Mouse (Mus musculus) intestine, postnatal 0 days (tissue): ENCODE measurements around the gene Gpkow. TPM values are rescaled to one million over a fixed set of nuclear protein-coding genes. Genes with fewer than 3 reads are reported as not detected.
"Not testable (repeated sequence)": the region's sequence is repeated elsewhere in the genome, so short reads cannot be mapped to it uniquely, and the experiment has no call there.

Source experiments
- ATAC-seq: fragments of 200-750 bp; cut with Nextera tagmentation; 2 replicates; pipeline ENCODE4 v1.8.0; 2017; ENCODE audit warnings: mild to moderate bottlenecking, moderate TSS enrichment, moderate library complexity
- H3K27ac ChIP-seq: fragments of 300-500 bp; sonication (generic); 2 replicates; pipeline ENCODE4 v1.5.1; 2014; ENCODE audit warnings: mild to moderate bottlenecking, low read depth, low read length, moderate library complexity
- H3K27me3 ChIP-seq: fragments of 300-500 bp; sonication (generic); replicated peaks from 2 replicates; pipeline ENCODE4 v1.6.1; 2014; ENCODE audit warnings: low read length, mixed read lengths; ENCODE audit not compliant: control insufficient read depth, insufficient read depth
- H3K36me3 ChIP-seq: fragments of 300-500 bp; sonication (generic); 2 replicates; pipeline ENCODE4 v1.6.1; 2014; ENCODE audit warnings: mild to moderate bottlenecking, moderate library complexity; ENCODE audit not compliant: control insufficient read depth, insufficient read depth
- H3K4me1 ChIP-seq: fragments of 300-500 bp; sonication (generic); replicated peaks from 2 replicates; pipeline ENCODE4 v1.6.1; 2014; ENCODE audit warnings: antibody characterized with exemption, low read length, mixed read lengths; ENCODE audit not compliant: control insufficient read depth, insufficient read depth
- H3K4me2 ChIP-seq: fragments of 300-500 bp; sonication (generic); replicated peaks from 2 replicates; pipeline ENCODE4 v1.6.1; 2014; ENCODE audit warnings: low read depth, mild to moderate bottlenecking, moderate library complexity
- H3K4me3 ChIP-seq: fragments of 300-500 bp; sonication (generic); 2 replicates; pipeline ENCODE4 v1.5.1; 2014; ENCODE audit warnings: low read depth, low read length
- H3K9ac ChIP-seq: fragments of 300-500 bp; sonication (generic); 2 replicates; pipeline ENCODE4 v1.6.1; 2014; ENCODE audit warnings: mild to moderate bottlenecking, low read depth, low read length
- H3K9me3 ChIP-seq: fragments of 300-500 bp; sonication (generic); 2 replicates; pipeline ENCODE4 v1.6.1; 2016; ENCODE audit warnings: mixed run types; ENCODE audit not compliant: control insufficient read depth
- CTCF ChIP-seq: sonication (generic); IDR thresholded peaks from 2 replicates; pipeline ENCODE4 v1.5.1; 2016; ENCODE audit warnings: low read depth, mild to moderate bottlenecking, control low read depth, antibody characterized with exemption, moderate library complexity
- WGBS: fragments of 180-500 bp; shearing (Covaris S2); extraction: QIAGEN DNeasy Blood & Tissue Kit; methylation state at CpG from one replicate; pipeline ENCODE4 v1.1.7; 2014; 5-methylcytosine and 5-hydroxymethylcytosine counted together
- polyA plus RNA-seq: library from polyadenylated mRNA; unstranded; fragments of >200 nt; fragmentation: Nextera tagmentation; extraction: Ambion mirVana; gene quantifications from 2 replicates; pipeline ENCODE4 v1.2.1, GENCODE M21; 2015

Gpkow gene
- polyA plus RNA-seq, 1 experiment from 2014 or later: 13.8 TPM

GRCm38 (mm10) chrX:7680864-7681263 is 16.1 kb upstream of the Gpkow start, which contains the start of gene Magix:
Magix (minus strand) TSS chrX:7681251.
- ATAC-seq: no peak
- Histone ChIP-seq H3K9ac (no peak within 1 kb of the TSS), H3K27ac (peak within 1 kb of the TSS; percentile 15; the same call in 1 of the 2 replicates), H3K27me3 (no peaks in the 10 kb centered on the region), H3K9me3 (no peaks in the 10 kb centered on the region), H3K4me1 (no peaks in the 10 kb centered on the region), H3K36me3 (no peaks in the 10 kb centered on the region), H3K4me2 (peak within 1 kb of the TSS; percentile 62), H3K4me3 (peak within 1 kb of the TSS; percentile 18)
- TF ChIP-seq CTCF: no peak
- 62% methylated on average over 14 of the region's 14 CpGs for WGBS

DNA sequence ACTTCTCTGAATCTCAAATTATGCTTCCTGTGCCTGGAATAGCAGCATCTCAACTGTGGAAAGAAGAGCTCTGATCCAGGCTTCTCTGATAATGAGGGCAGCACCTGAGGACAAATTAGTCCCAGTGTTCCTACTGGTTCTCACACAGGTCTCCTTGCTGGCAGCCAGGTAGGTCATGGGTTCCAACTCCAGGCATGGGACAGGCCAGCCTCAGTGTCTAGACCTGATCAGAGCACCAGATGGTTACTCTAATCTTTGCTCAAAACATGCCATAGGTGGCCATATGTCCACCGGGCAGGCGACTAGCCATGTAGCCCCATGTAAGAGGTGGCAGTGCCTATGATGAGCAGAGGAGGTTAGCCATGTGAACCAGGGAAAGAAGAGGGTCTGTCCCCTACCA is 8.6 kb upstream of the Gpkow start:
- no peak overlapping the region for H3K4me3 ChIP-seq
- TF ChIP-seq CTCF: no peak
- H3K4me2 ChIP-seq: no peak overlapping the region
- no peak for ATAC-seq
- H3K4me1 ChIP-seq: no peaks in the 10 kb centered on the region
- H3K36me3 ChIP-seq: no peaks in the 10 kb centered on the region
- H3K9me3 ChIP-seq: no peaks in the 10 kb centered on the region
- no peaks in the 10 kb centered on the region for H3K27me3 ChIP-seq
- 86% methylated on average over 2 of the region's 2 CpGs for WGBS
- no peak overlapping the region for H3K27ac ChIP-seq
- H3K9ac ChIP-seq: no peak overlapping the region

- no peaks in the 10 kb centered on the region for H3K4me1 ChIP-seq
- no peak for ATAC-seq
- no peaks in the 10 kb centered on the region for H3K9me3 ChIP-seq
- H3K4me2 ChIP-seq: no peak overlapping the region
- no peak overlapping the region for H3K9ac ChIP-seq
- no peak for TF ChIP-seq CTCF
- WGBS: 59% methylated on average over 3 of the region's 3 CpGs
- no peak overlapping the region for H3K4me3 ChIP-seq
- no peaks in the 10 kb centered on the region for H3K36me3 ChIP-seq
- no peaks in the 10 kb centered on the region for H3K27me3 ChIP-seq
- H3K27ac ChIP-seq: no peak overlapping the region
These were observed 6.4 kb upstream of the Gpkow start for GRCm38 (mm10) chrX:7690486-7690885.

- no peak for ATAC-seq
- no peak overlapping the region for H3K27ac ChIP-seq
- H3K36me3 ChIP-seq: no peaks in the 10 kb centered on the region
- H3K4me3 ChIP-seq: no peak overlapping the region
- no peaks in the 10 kb centered on the region for H3K27me3 ChIP-seq
- no peak overlapping the region for H3K4me2 ChIP-seq
- 29% methylated on average over 4 of the region's 4 CpGs for WGBS
- no peak overlapping the region for H3K9ac ChIP-seq
- H3K4me1 ChIP-seq: no peaks in the 10 kb centered on the region
- H3K9me3 ChIP-seq: no peaks in the 10 kb centered on the region
- TF ChIP-seq CTCF: peak; percentile 70
These were observed 4.1 kb upstream of the Gpkow start for GRCm38 (mm10) chrX:7692862-7693261.

DNA sequence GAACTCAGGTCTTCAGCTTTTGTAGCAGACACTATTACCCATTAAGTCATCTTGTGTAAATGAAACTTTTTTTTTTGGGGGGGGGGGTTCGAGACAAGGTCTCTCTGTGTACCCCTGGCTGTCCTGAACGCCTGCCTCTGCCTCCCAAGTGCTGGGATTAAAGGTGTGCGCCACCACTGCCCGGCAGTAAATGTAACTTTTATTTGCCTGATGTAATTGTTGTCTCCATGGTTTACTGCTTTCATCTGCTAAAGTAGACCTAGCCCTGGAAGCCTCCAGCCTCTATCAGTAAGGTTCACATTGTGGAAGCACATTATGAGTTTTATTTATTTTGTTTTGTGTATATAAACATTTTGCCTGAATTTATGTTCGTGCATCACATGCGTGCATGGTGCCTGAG is 411 bp upstream of the Gpkow start:
- TF ChIP-seq CTCF: no peak
- H3K9me3 ChIP-seq: no peaks in the 10 kb centered on the region
- peak overlapping the region; percentile 54; the same call in 1 of the 2 replicates for H3K4me3 ChIP-seq
- WGBS: 45% methylated on average over 6 of the region's 6 CpGs
- H3K27ac ChIP-seq: no peak overlapping the region
- peak overlapping the region; percentile 44 for H3K4me2 ChIP-seq
- 0 out of 2 replicates have a peak, but pooled peaks cover 2% of the 10 kb centered on the region for H3K36me3 ChIP-seq
- H3K9ac ChIP-seq: no peak overlapping the region
- ATAC-seq: peak; percentile 35
- H3K27me3 ChIP-seq: no peaks in the 10 kb centered on the region
- no peaks in the 10 kb centered on the region for H3K4me1 ChIP-seq

DNA sequence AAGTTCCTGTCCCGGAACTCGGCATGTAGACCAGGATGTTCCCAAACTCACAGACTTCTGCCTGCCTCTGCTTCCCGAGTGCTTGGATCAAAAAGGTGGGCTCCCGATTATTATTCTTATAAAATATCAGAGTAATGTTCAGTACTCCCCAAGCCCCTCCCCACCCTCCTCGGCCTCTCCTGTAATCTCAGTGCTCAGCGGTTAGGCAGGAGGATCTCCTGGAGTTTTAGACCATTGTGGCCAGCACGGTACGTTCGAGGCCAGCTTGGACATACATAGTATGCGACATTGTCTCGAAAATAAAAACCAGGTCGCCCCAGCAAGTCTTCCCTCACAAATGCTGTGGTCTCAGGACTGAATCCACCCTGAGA is 16.8 kb downstream of the Gpkow start:
- H3K4me1 ChIP-seq, H3K36me3 ChIP-seq, ATAC-seq, H3K27ac ChIP-seq, H3K9ac ChIP-seq, H3K9me3 ChIP-seq, H3K27me3 ChIP-seq: not testable (repeated sequence)
- 24% methylated on average over 5 of the region's 12 CpGs for WGBS
- H3K4me3 ChIP-seq: peak overlapping the region; percentile 31; the same call in 1 of the 2 replicates
- H3K4me2 ChIP-seq: peak overlapping the region; percentile 54

DNA sequence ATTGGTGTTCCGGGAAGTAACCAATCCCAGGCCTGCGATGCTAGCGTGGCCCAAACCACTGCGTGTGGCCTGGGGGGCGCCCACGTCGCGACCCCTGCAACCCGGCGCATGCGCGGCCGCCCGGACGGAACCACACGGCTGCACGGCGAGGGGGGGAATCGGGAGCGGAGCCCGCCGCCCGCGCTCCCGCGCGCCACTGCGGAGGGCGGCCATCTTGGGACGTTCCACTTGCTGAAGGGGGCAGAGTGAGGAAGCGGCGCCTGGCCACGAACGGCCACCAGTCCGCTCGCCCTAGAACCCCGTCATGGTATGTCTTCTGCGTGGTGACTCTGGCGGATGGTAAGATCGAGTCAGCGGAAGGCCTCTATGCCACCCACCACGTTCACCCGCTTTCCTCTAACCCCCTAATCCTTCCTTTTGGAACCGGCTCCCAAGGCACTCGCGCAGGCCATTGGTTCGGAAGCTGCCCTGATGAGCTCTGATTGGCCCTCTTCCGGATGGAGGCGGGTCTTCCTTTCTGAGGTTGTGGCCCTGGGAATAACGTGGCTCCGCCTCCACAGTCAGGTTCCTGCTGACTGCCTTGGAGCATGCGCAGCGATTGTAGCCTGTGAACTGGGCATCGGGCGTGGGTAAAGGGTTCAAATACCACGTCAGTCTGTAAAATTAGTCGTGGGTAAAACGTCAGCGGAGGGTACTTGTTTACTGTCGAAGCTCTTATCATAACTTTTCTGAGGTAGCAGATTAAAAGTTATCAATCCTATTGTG is 17.4 kb downstream of the Gpkow start, which contains the start of gene Wdr45:
Gene Wdr45 (plus strand): TSS at position 199 of the 765 bp plus-strand sequence.
- not testable (repeated sequence) for H3K9ac ChIP-seq
- WGBS: 19% methylated on average over 39 of the region's 60 CpGs
- ATAC-seq: peak; percentile 98

More for the DNA sequence above, 17.4 kb downstream of the Gpkow start, which contains the start of gene Wdr45:
- Histone ChIP-seq H3K4me2 (peak within 1 kb of the TSS; percentile 54), H3K4me3 (peak within 1 kb of the TSS; percentile 31; the same call in 1 of the 2 replicates)
- not testable (repeated sequence) for H3K4me1 ChIP-seq, H3K27ac ChIP-seq, H3K36me3 ChIP-seq, H3K27me3 ChIP-seq, H3K9me3 ChIP-seq
